26 mouse cellular contexts compared by ENCODE assay signal in the genomic region with DNA sequence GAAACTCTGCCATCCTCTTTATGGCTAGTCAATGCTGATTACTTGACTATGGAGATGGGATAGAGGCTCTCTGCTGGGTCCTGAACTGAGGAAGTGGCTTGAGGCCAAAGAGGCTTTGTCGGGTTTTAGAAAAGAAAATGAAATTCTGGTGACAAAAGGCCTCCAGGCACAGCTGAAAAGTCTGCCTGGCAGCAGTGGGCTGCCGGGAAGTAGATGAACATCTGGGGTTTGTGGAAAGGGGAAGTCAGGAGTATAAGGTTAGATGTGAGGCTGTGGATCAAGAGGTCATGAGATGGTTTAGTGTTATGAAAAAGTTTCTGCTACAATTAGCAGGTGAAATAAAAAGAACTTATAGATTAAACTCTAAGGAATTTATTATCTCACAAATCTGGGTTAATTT. TPM values are rescaled to one million over a fixed set of nuclear protein-coding genes. Genes with fewer than 3 reads are reported as not detected.
A peak's percentile ranks its signal among the peaks of the same experiment; 100 is the strongest.
DNase-seq lines count a peak whose midpoint lies in the region; ATAC-seq and TF ChIP-seq lines count a peak whose summit lies in the region.
"Had no signal": no experiment of that assay in that cellular context is flagged by ENCODE, and none has a peak within 500 bp of the region (broad histone marks: within the 10 kb centered on the region; RNA-seq: fewer than 3 reads in every experiment).

No protein-coding gene starts in this region.

- peak; percentile 51 to 52 for DNase-seq in B cell, adult 2 months
- DNase-seq in MEL (ENCODE audit: low read depth, low spot score): peak; percentile 67
- DNase-seq in splenic B cell, adult 2 months (ENCODE audit: low read depth, low spot score): peak; percentile 63
- DNase-seq in left cerebral cortex, postnatal 25 days (ENCODE audit: low spot score in 2 of 2): no peak
- DNase-seq in hindbrain, embryonic 10.5 days (ENCODE audit: low spot score): no peak
- DNase-seq: adrenal gland, postnatal 14 days; cerebellum, postnatal 10 days; gastrocnemius, postnatal 10 days; heart, postnatal 14 days; kidney, adult 2 months; kidney, postnatal 10 days; layer of hippocampus, postnatal 36 days; liver, postnatal 0 days; retina, postnatal 1 day; right cerebral cortex, postnatal 25 days had no signal

- no peak for TF ChIP-seq POLR2A in MEL (IDR thresholded peaks at IDR 0.05; ENCODE audit: control insufficient read depth in 1 of 2, insufficient read depth in 1 of 2, low read depth in 1 of 2, low read length in 2 of 2, poor library complexity in 1 of 2)

- H3K4me1 ChIP-seq in MEL (ENCODE audit: control insufficient read depth in 1 of 2, insufficient read depth in 2 of 2, low read length in 2 of 2): peaks cover 4 to 6% of the 10 kb centered on the region in 2 experiments; a peak in 3 of 4 replicates
- H3K4me1 ChIP-seq in hindbrain, embryonic 10.5 days (replicated peaks): 0 out of 2 replicates have a peak, but pooled peaks cover 4% of the 10 kb centered on the region
- H3K4me1 ChIP-seq: heart, embryonic 13.5 days; hindbrain, embryonic 13.5 days; limb, embryonic 12.5 days; stomach, embryonic 15.5 days had no signal

- 41% methylated on average over 2 of the region's 2 CpGs for WGBS in hindbrain, embryonic 10.5 days

- H3K4me3 ChIP-seq in MEL (ENCODE audit: control insufficient read depth in 1 of 2, insufficient read depth in 1 of 2, low read depth in 2 of 2, low read length in 2 of 2): no peak overlapping the region
- H3K4me3 ChIP-seq in hindbrain, embryonic 10.5 days: no peak overlapping the region
- H3K4me3 ChIP-seq: forebrain, embryonic 10.5 days; heart, embryonic 13.5 days; hindbrain, embryonic 13.5 days; limb, embryonic 12.5 days; midbrain, embryonic 12.5 days; stomach, embryonic 15.5 days had no signal

- H3K9ac ChIP-seq in MEL (ENCODE audit: control insufficient read depth, low read depth, low read length, poor library complexity, severe bottlenecking): no peak overlapping the region
- H3K9ac ChIP-seq: heart, embryonic 13.5 days; hindbrain, embryonic 13.5 days; limb, embryonic 12.5 days; liver, postnatal 0 days; midbrain, embryonic 12.5 days; stomach, embryonic 15.5 days had no signal

- H3K79me2 ChIP-seq in MEL (ENCODE audit: control insufficient read depth, insufficient read depth, low read length, poor library complexity): no peaks in the 10 kb centered on the region

- TF ChIP-seq RAD21 in MEL (IDR thresholded peaks at IDR 0.05; ENCODE audit: low read depth, low read length): no peak

- no peaks in the 10 kb centered on the region for H3K9me3 ChIP-seq in MEL (replicated peaks; ENCODE audit: insufficient read depth, low read length)
- H3K9me3 ChIP-seq in hindbrain, embryonic 10.5 days: no peaks in the 10 kb centered on the region
- H3K9me3 ChIP-seq: forebrain, embryonic 10.5 days; heart, embryonic 13.5 days; hindbrain, embryonic 13.5 days; limb, embryonic 12.5 days; midbrain, embryonic 12.5 days; stomach, embryonic 15.5 days had no signal

- no peak overlapping the region for H3K27ac ChIP-seq in MEL (ENCODE audit: control insufficient read depth, low read depth, low read length)
- H3K27ac ChIP-seq in hindbrain, embryonic 10.5 days: no peak overlapping the region
- H3K27ac ChIP-seq: forebrain, embryonic 10.5 days; heart, embryonic 13.5 days; hindbrain, embryonic 13.5 days; limb, embryonic 12.5 days; midbrain, embryonic 12.5 days; stomach, embryonic 15.5 days had no signal

- H3K36me3 ChIP-seq in MEL (ENCODE audit: control insufficient read depth in 1 of 2, insufficient read depth in 2 of 2, low read length in 2 of 2): peaks cover 0 to 12% of the 10 kb centered on the region in 2 experiments; a peak in 2 of 4 replicates
- H3K36me3 ChIP-seq in splenic B cell, adult 2 months (ENCODE audit: control insufficient read depth, insufficient read depth, low read length, poor library complexity, severe bottlenecking): no peaks in the 10 kb centered on the region; the same call in 1 of the 2 replicates
- no peaks in the 10 kb centered on the region for H3K36me3 ChIP-seq in hindbrain, embryonic 10.5 days
- H3K36me3 ChIP-seq: forebrain, embryonic 10.5 days; G1E; heart, embryonic 13.5 days; hindbrain, embryonic 13.5 days; limb, embryonic 12.5 days; midbrain, embryonic 12.5 days; stomach, embryonic 15.5 days had no signal

- intact Hi-C loops in left cerebral cortex, postnatal 25 days (cut with DNase I): loop anchor here (10.0 kb wide), 1 partner anchor 109 kb away; no protein-coding TSS in a partner anchor

- TF ChIP-seq CTCF in MEL (IDR thresholded peaks at IDR 0.05 in 2 of 3, conservative IDR thresholded peaks at IDR 0.05 in 1 of 3; ENCODE audit: control insufficient read depth in 1 of 3, insufficient read depth in 1 of 3, low read depth in 2 of 3, low read length in 3 of 3, poor library complexity in 1 of 3, severe bottlenecking in 1 of 3): no peak

- TF ChIP-seq EP300 in MEL (IDR thresholded peaks at IDR 0.05; ENCODE audit: low read depth in 1 of 2, low read length in 2 of 2): no peak

- peak; percentile 93 to 98 for ATAC-seq in hematopoietic stem cell, adult 5-6 weeks (replicated peaks in 1 of 2; ENCODE audit: insufficient read depth in 1 of 2, low FRiP score in 2 of 2, low TSS enrichment in 1 of 2, low read depth in 1 of 2, poor library complexity in 2 of 2, severe bottlenecking in 2 of 2)
- ATAC-seq in activated CD4-positive, CD25-positive, alpha-beta regulatory T cell, adult 4 months: no peak
- ATAC-seq: forebrain, embryonic 16.5 days; liver, postnatal 0 days; lung, postnatal 0 days had no signal

- H3K27me3 ChIP-seq in MEL (ENCODE audit: control insufficient read depth in 1 of 2, insufficient read depth in 2 of 2, low read length in 2 of 2): no peaks in the 10 kb centered on the region
- no peaks in the 10 kb centered on the region for H3K27me3 ChIP-seq in splenic B cell, adult 2 months (ENCODE audit: control insufficient read depth, insufficient read depth, low read length, poor library complexity, severe bottlenecking)
- no peaks in the 10 kb centered on the region for H3K27me3 ChIP-seq in hindbrain, embryonic 10.5 days (ENCODE audit: insufficient read depth, poor library complexity, severe bottlenecking)
- H3K27me3 ChIP-seq: heart, embryonic 13.5 days; hindbrain, embryonic 13.5 days; limb, embryonic 12.5 days; midbrain, embryonic 12.5 days; stomach, embryonic 15.5 days had no signal

TF ChIP-seq in MEL, 35 proteins besides CTCF, POLR2A, EP300 and RAD21:
- TF ChIP-seq ETS1 (IDR thresholded peaks at IDR 0.05; ENCODE audit: low read depth, low read length) (peak; percentile 40; the same call in 1 of the 2 replicates), JUND (IDR thresholded peaks at IDR 0.05; ENCODE audit: low read depth, low read length) (no peak)

RNA-seq across cellular contexts. Expression of a gene that starts 29.9 kb away (rescaled TPM):
- total RNA-seq in MEL (2012; rRNA removed): 15.1 and 17.7 TPM in 2 replicates
- polyA plus RNA-seq in MEL (2012; ENCODE audit: insufficient read depth in 1 of 2, insufficient read length in 2 of 2, low read depth in 1 of 2, low replicate concordance in 2 of 2, missing spikeins in 1 of 2): 10 to 100 TPM in 1 of 2 experiments, not detected in 1; 13.1 TPM
- total RNA-seq in hematopoietic stem cell, adult 5-6 weeks (2017): 325 and 418 TPM in 2 replicates
- total RNA-seq in left cerebral cortex, postnatal 25 days (2021): 1 to 10 TPM; 2.4 to 2.6 TPM
- 1,000 to 10,000 TPM; 1,133 to 1,303 TPM for polyA plus RNA-seq in activated CD4-positive, CD25-positive, alpha-beta regulatory T cell, adult 4 months (2017; shearing (Covaris generic))
- polyA plus RNA-seq in hindbrain, embryonic 10.5 days (2016; fragmentation: Nextera tagmentation; extraction: Ambion mirVana): 1.3 and 1.4 TPM in 2 replicates
- polyA plus RNA-seq: G1E had no signal

Comparison
In these comparisons a context has a peak if more than half of its experiments do, and no peak if none do; other contexts are left out.
1. DNase-seq: peak in B cell, adult 2 months (2 of 2), MEL (single experiment) and splenic B cell, adult 2 months (single experiment); none in left cerebral cortex, postnatal 25 days (0 of 2) and hindbrain, embryonic 10.5 days (single experiment).
2. RNA of a gene that starts 29.9 kb away (total RNA-seq): 325 to 418 TPM in hematopoietic stem cell, adult 5-6 weeks; 15.1 to 17.7 TPM in MEL and 2.4 to 2.6 TPM in left cerebral cortex, postnatal 25 days; every median in the first group is over 10 times any median in the second.